Mouse (Mus musculus) left cerebral cortex, adult 8-10 months (tissue): Measurements from ENCODE around the gene Kit. TPM values are rescaled to one million over a fixed set of nuclear protein-coding genes. Genes with fewer than 3 reads are reported as not detected.
A peak's percentile ranks its signal among the peaks of the same experiment; 100 is the strongest.

Experiments
- DNase-seq, 2 experiments: peaks; one replicate each; pipeline ENCODE4 v3.0.0; 2022; ENCODE audit warnings: low spot score in 2 of 2
- total RNA-seq, 4 experiments: library from RNA; stranded (reverse); gene quantifications; 2 replicates each; pipeline ENCODE4 v1.2.4; 2022

Kit gene
- total RNA-seq, 4 experiments from 2014 or later = 27.3 to 34.9 (median 33.6) TPM

GRCm38 (mm10) chr5:75589552-75590346 lies 15.0 kb downstream of the Kit start:
- DNase-seq = no peak

DNA sequence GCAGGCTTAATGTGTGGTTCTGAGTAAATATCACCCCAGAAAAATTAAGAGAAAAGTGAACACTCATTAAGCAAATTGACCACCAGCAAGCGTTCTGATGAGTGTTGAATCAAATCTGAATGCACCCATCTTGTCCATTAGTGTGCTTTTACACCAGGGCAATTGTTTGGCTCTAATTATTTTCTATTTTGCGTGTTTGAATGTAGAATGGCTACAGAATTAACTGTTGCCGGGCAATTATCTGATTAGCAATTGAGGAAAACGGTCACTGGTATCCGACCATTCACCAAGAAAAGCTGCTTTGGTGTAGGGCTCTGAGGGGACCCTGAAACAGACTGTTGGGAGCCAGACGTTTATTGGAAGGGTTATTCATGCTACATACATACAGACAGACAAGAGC lies 16.2 kb downstream of the Kit start:
- DNase-seq = no peak

GRCm38 (mm10) chr5:75591567-75591966 lies 16.9 kb downstream of the Kit start:
- peak in 1 of 2 experiments; percentile 14 for DNase-seq

DNA sequence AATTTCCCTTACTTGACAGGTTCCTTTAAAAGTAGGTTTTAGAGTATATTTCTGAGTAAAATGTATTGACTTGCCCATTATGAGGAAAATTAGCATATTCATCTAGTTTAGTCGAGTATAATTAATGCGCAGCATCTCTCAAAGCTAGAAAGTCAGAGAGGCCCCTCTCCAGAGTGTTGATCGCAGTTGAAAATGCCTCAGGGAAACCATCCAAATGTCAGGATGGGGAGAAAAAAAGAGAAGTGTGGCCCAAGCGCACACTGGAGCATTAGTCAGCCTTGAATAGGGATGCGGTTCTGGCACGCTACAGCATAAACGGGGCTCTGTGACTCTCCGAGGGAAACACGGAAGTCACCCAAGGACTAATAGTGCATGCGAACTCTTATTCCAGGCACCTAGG lies 20.6 kb downstream of the Kit start:
- DNase-seq = no peak

GRCm38 (mm10) chr5:75596211-75596610 lies 21.5 kb downstream of the Kit start:
- no peak for DNase-seq

GRCm38 (mm10) chr5:75597316-75597715 lies 22.6 kb downstream of the Kit start:
- no peak for DNase-seq

DNA sequence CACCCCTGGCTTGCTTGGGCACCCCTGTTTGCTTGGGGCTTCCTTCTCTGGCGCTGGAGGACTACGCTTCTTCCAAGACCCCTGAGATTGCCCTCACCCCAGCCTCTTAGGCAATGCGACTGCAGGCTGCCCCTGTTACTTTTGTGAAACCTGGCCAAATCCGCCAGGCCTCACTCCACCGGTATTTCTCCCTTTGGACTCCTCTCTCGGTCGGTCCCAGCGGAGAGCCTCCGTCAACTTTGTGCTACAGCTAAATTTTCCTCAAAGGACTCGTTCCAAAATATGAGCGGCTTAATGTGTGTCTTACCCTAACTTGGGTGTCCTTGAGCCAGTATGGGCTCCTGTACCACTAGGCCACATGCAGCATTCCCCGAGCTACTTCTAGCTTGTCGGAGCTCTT lies 23.8 kb downstream of the Kit start:
- no peak for DNase-seq

GRCm38 (mm10) chr5:75599991-75600390 lies 25.3 kb downstream of the Kit start:
- DNase-seq = no peak

DNA sequence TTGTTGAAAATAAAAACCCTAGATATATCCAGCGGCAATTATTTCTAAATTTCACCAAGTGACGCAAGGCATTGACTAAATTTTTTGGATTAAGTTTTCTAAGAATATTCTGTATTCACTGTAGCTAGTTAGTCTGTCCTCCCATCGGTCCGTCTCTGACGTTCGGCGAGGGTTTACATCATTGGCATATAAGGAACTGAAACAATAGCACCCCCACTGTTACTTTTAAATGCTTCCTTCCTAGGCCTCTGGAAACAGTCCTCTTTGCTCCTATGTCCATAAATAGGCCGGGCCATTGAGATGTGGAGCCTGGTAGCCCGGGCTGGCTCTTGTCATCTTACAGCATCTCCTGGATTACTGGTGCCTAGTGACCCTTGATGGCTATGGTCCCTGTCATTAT lies 29.5 kb downstream of the Kit start:
- DNase-seq = no peak

GRCm38 (mm10) chr5:75606898-75607297 lies 32.2 kb downstream of the Kit start:
- DNase-seq = no peak

GRCm38 (mm10) chr5:75607971-75608370 lies 33.3 kb downstream of the Kit start:
- DNase-seq = no peak

DNA sequence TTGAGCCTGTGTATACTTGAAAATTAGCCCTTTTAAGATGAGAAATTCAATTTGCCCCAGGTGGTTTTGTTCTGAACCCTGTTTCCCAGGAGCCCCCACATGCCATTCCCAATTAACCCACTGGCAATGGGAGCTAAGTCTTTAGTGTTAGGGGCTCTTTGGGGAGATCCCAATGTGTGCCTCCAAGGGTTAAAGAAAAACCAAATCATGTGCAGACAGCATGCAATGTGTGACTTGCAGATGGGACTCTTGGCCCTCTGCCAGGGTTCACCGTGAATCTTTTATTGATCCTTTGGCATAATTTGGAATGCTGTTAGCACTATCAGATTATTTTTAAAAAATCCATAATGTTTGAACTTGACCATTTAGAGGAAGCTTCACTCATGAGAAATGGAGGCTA lies 37.7 kb downstream of the Kit start:
- no peak for DNase-seq

DNA sequence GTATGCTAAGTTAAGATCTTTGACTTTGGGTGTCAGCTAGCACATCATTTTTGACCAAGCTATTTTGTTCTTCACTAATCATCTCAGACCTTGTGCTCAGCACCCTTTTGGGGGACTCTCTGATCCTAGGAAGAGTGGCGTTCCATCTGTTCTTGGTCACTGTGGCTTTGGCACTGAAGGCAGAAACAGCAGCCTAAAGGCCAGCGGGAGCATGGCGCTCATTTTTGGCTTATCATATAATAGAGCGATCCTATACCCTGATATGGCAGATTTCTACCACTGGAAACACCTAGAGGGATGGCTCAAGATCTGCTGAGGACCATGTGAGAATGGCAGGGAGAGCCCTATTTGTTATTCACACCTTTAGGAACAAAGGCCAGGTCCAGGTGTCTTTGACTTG lies 38.2 kb downstream of the Kit start:
- DNase-seq = no peak

DNA sequence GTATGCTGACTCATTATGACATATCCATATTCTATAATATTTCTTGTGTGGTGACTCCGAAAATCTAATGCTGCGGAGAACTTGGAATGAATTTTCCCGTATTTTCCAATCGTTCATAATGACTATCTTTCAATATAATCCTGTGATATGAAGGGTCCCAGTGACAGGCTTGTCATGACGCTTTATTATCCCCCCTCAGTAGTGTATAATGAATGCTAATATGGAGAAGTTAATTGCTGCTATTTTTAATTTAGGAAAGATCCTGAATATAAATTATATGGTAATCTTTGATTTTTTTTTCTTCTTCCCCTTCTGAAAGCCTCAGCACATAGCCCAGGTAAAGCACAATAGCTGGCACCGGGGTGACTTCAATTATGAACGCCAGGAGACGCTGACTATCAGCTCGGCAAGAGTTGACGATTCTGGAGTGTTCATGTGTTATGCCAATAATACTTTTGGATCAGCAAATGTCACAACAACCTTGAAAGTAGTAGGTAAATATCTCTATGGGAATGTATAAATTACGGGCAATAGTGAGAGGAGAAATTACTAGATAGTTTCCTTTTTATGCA lies 40.4 kb downstream of the Kit start:
- no peak for DNase-seq

GRCm38 (mm10) chr5:75615624-75616023 lies 40.9 kb downstream of the Kit start:
- DNase-seq = no peak

DNA sequence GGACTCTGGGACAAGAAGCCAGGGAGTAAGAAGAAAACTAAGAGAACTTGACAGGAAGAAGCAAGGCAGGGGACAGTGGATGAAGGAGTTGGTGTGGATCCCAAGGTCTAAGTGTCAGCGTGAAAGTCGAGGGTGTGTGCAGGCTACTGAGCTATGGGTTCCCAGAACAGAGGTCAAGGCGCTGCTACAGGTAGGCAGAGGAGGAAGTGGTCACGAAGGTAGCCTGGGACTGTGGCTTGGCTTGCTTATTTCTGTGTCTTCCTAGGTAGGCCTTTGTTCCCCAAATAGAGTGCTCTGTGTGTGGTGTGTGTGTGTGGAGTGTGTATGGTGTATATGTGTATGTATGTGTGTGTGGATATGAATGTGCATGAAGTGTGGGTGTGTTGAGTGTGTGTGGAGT lies 47.7 kb downstream of the Kit start:
- DNase-seq = no peak

DNA sequence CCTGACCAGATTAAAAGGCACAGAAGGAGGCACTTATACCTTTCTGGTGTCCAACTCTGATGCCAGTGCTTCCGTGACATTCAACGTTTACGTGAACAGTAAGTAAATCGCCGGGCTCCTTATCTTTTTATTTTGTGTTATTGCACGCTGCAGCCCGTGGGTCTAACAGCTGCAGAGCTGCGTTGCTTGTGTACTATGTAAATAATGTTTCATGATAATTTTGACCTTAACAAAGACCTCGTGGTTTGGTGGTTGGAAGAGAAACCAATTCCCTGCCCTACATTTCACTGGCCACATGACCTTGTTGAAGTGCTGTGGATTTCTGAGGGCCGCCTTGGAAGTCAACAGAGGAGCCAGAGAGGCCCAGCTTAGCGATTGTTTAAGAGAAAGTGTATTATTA lies 48.3 kb downstream of the Kit start:
- no peak for DNase-seq

DNA sequence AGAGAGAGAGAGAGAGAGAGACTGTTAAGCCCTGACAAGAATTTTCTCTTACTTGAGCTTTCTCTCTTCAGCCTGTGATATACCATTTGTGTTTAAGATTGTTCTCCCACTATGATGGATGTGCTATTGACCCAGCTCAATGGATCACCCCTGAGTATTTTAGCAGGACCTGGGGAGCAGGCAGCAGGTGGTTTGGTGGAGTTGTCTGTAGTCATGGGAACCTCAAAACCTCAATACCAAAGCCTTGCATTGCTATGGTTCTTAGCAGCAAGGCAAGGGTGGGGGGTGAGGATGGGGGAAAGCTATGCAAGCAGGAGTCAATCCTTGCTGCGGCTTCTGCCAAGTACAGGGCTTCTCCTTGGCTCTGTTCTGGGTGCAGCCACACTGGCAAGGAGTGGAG lies 48.8 kb downstream of the Kit start:
- no peak for DNase-seq

DNA sequence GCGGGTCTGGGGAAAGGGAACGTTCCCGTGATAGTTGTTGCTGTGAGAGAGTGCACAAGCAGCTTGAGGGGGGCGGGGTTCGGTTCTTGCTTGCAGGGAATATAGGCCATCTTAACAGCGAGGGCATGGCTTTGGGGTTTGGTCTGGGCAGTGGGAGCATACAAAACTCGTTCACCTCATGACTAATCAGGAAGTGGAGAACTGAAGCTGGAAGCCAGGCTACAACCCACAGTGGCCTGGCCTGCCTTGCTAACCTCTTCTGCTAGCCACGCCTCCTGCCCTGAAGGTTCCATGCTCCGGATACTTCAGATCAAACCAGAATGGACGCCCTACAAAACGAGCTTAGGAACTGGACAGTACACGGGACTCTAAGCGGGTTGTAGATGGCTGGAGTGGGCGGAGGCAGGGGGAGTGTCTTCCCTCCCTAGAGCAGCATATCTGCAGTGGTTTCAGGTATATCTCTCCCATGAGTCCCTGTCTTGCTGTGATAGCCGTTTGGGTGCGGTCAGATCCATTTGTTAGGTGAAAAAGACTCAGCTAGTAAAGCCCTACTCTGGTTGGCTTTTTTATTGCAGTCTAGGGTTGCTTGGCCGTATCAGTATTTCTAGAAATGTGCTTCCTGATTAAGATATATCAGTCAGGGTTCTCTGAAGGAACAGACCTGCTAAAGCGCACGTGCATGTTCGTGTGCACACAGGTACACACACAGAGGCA lies 49.4 kb downstream of the Kit start:
- no peak for DNase-seq

DNA sequence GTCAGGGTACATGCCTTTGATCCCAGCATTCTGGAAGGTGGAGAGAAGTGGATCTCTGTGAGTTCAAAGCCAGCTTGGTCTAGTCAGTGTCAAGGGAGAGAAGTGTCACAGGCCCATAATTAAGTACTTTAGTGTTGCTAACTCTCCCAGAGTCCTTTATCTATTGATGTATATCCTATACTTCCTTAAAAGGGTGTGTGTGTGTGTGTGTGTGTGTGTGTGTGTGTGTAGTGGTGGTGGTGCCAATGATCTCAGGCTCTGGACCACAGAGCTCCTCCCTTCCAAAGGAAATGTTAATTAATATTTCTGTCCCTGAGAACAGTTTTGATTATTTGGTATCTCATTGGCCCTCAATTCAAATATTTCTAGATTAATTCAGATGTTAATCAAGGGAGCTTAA lies 50.3 kb downstream of the Kit start:
- no peak for DNase-seq

DNA sequence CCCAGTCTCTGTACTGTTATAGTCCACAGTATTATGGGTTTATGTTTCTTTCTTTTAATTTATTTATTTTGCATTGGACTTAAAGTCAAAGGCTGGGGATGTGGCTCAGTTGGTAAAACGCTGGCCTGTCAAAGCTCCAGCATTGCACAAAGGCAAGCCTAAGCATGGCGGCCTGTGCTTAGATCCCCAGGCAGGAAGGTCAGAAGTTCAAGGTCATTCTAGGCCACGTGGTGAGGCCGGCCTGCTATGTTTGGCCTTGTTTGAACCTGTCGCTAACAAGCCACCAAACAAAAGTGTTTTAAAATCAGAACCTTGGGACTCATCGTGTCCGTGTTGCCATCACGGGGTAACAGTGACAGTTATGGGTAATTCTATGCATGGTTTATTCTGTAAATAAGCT lies 51.6 kb downstream of the Kit start:
- DNase-seq = no peak

DNA sequence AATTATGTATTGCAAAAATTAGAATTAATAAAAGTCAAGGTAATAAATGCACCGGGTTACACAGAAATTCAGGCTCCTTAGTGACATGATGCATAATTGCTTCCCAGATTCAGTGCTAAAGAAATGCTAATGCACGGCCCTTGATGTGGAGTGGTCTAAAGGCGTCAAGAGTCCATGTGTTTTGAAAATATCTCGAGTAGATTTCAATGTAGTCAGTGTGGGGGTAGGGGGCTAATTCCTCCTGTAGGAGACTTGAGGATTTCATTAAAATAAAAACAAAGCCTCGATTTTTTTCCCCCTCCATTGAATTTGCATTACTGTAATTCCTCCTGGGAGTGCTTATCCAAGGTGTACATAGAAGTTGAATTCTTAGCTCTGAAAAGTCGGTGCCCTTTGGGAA lies 52.0 kb downstream of the Kit start:
- no peak for DNase-seq

- DNase-seq = no peak
These were observed 57.5 kb downstream of the Kit start for GRCm38 (mm10) chr5:75632257-75632656.
